ENCODE assay signal across 8 mouse cellular contexts in the genomic region with DNA sequence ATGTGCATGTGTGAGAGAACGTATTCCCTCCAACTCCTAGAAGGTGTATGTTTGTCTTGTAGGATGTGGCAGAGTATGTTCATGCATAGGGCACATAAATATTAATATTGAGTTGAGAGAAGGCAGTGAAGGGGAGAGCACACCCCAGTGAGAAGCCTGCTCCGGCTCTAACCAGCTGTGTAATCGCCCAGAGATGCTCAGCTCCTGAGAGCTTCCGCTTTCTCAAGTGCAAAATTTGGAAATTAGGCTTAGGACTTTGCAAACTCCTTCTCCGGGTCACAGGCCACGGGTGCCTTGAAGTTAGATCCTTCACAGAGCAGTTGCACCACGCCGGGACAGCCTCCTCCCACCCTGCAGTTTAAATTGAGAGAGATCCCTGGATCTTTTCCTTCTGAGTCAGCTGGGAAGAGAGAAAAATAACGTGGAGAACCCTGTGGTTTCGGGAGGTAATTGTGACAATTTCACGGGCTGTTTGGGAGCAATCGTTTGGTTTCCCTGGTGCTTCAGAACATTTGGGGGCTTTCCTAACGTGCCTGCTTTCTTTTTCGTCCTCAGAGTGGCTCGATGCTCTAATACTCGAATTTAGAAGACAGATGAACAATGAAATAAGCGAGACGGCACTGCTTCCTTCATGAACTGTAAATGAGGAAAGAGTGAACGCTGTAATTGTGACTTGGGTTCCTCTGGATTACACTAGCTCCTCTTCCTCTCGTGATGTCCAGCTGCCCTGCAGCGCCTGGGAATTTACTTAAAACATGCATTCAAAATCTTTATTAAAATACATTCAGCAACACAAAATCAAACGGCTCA.
DNase-seq lines count a peak whose midpoint lies in the region; ATAC-seq and TF ChIP-seq lines count a peak whose summit lies in the region.

No protein-coding gene starts in this region.

- no peaks in the 10 kb centered on the region for H3K9me3 ChIP-seq in embryonic facial prominence, embryonic 13.5 days
- no peaks in the 10 kb centered on the region for H3K9me3 ChIP-seq in hindbrain, postnatal 0 days (ENCODE audit: low read length)
- H3K9me3 ChIP-seq in neural tube, embryonic 14.5 days (ENCODE audit: control insufficient read depth, low read length) = no peaks in the 10 kb centered on the region

- H3K4me3 ChIP-seq in embryonic facial prominence, embryonic 13.5 days = peak overlapping the region; percentile 32
- peak overlapping the region; percentile 36 for H3K4me3 ChIP-seq in hindbrain, postnatal 0 days (ENCODE audit: low read length)
- H3K4me3 ChIP-seq in neural tube, embryonic 14.5 days (ENCODE audit: low read depth, low read length) = peak overlapping the region; percentile 29

- H3K9ac ChIP-seq in embryonic facial prominence, embryonic 13.5 days = peak overlapping the region; percentile 53
- peak overlapping the region; percentile 50 for H3K9ac ChIP-seq in hindbrain, postnatal 0 days (replicated peaks; ENCODE audit: low read length)
- peak overlapping the region; percentile 47; the same call in 1 of the 2 replicates for H3K9ac ChIP-seq in neural tube, embryonic 14.5 days (replicated peaks; ENCODE audit: low read depth, low read length)

- peak overlapping the region; percentile 61 for H3K4me2 ChIP-seq in embryonic facial prominence, embryonic 13.5 days
- H3K4me2 ChIP-seq in hindbrain, postnatal 0 days (ENCODE audit: low read depth, low read length) = peak overlapping the region; percentile 84
- H3K4me2 ChIP-seq in neural tube, embryonic 14.5 days (ENCODE audit: low read depth, low read length) = peak overlapping the region; percentile 66

- H3K27me3 ChIP-seq in embryonic facial prominence, embryonic 13.5 days = peaks cover 71% of the 10 kb centered on the region
- 0 out of 2 replicates have a peak, but pooled peaks cover 7% of the 10 kb centered on the region for H3K27me3 ChIP-seq in hindbrain, postnatal 0 days (ENCODE audit: insufficient read depth, low read length)
- H3K27me3 ChIP-seq in neural tube, embryonic 14.5 days (ENCODE audit: control insufficient read depth, insufficient read depth, low read length) = peaks cover 3% of the 10 kb centered on the region

- peaks cover 16% of the 10 kb centered on the region; the same call in 1 of the 2 replicates for H3K4me1 ChIP-seq in embryonic facial prominence, embryonic 13.5 days
- H3K4me1 ChIP-seq in hindbrain, postnatal 0 days (ENCODE audit: insufficient read depth, low read length) = no peaks in the 10 kb centered on the region; the same call in 1 of the 2 replicates
- H3K4me1 ChIP-seq in neural tube, embryonic 14.5 days (ENCODE audit: control insufficient read depth, insufficient read depth, low read length) = peaks cover 8% of the 10 kb centered on the region

- no peak overlapping the region for H3K27ac ChIP-seq in embryonic facial prominence, embryonic 13.5 days
- peak overlapping the region; percentile 26; the same call in 1 of the 2 replicates for H3K27ac ChIP-seq in hindbrain, postnatal 0 days
- H3K27ac ChIP-seq in neural tube, embryonic 14.5 days (ENCODE audit: low read depth, low read length) = no peak overlapping the region

- DNase-seq in layer of hippocampus, postnatal 10 days (ENCODE audit: low spot score in 2 of 2) = peak; percentile 9 to 17
- no peak for DNase-seq in layer of hippocampus, adult 9-11 months
- peak; percentile 45 for DNase-seq in hindbrain, postnatal 0 days (ENCODE audit: low spot score)
- no peak for DNase-seq in thymus, postnatal 10 days (ENCODE audit: low spot score in 2 of 2)
- no peak for DNase-seq in thymus, postnatal 25 days
- no peak for DNase-seq in layer of hippocampus, adult 8-10 months (ENCODE audit: low spot score in 2 of 2)

- H3K36me3 ChIP-seq in embryonic facial prominence, embryonic 13.5 days = no peaks in the 10 kb centered on the region
- no peaks in the 10 kb centered on the region for H3K36me3 ChIP-seq in hindbrain, postnatal 0 days (ENCODE audit: insufficient read depth, low read length)
- H3K36me3 ChIP-seq in neural tube, embryonic 14.5 days (ENCODE audit: control insufficient read depth, insufficient read depth, low read length) = no peaks in the 10 kb centered on the region

- WGBS in embryonic facial prominence, embryonic 13.5 days = 21% methylated on average over 22 of the region's 22 CpGs
- 10% methylated on average over 22 of the region's 22 CpGs for WGBS in hindbrain, postnatal 0 days
- 9% methylated on average over 22 of the region's 22 CpGs for WGBS in neural tube, embryonic 14.5 days

- no peak for TF ChIP-seq CTCF in hindbrain, postnatal 0 days (IDR thresholded peaks at IDR 0.05; ENCODE audit: low read depth)

- no peak for ATAC-seq in embryonic facial prominence, embryonic 13.5 days (ENCODE audit: insufficient number of reproducible peaks, insufficient read depth, low FRiP score, low TSS enrichment, low read depth)
- ATAC-seq in hindbrain, postnatal 0 days = peak; percentile 60; the same call in 1 of the 2 replicates
- ATAC-seq in neural tube, embryonic 14.5 days (ENCODE audit: low read depth) = peak; percentile 41; the same call in 1 of the 2 replicates

Comparison
In these comparisons a context has a peak if more than half of its experiments do, and no peak if none do; other contexts are left out.
1. DNase-seq: peak in layer of hippocampus, postnatal 10 days (2 of 2) and hindbrain, postnatal 0 days (single experiment); none in layer of hippocampus, adult 9-11 months (single experiment), thymus, postnatal 10 days (0 of 2), thymus, postnatal 25 days (single experiment) and layer of hippocampus, adult 8-10 months (0 of 2).
2. Peak in every context shown above with its lines, with median percentiles within 50 percentile points of each other: H3K4me2 ChIP-seq, H3K4me3 ChIP-seq and H3K9ac ChIP-seq.